Mouse (Mus musculus): ENCODE measurements around the gene Hipk3. TPM values are rescaled to one million over a fixed set of nuclear protein-coding genes. Genes with fewer than 3 reads are reported as not detected.

Gene Hipk3
- polyA plus RNA-seq, 1 experiment: 37.9 TPM

- H3K4me1 ChIP-seq (ENCODE audit: control insufficient read depth, insufficient read depth, low read length): peaks cover 2% of the 10 kb centered on the region; the same call in 1 of the 2 replicates
- H3K4me3 ChIP-seq (ENCODE audit: insufficient read depth, low read length): no peak overlapping the region
- H3K27ac ChIP-seq (ENCODE audit: insufficient read depth, low read length): no peak overlapping the region
- TF ChIP-seq POLR2A (IDR thresholded peaks at IDR 0.05; ENCODE audit: extremely low read depth, insufficient read depth, low read length): no peak
- TF ChIP-seq CTCF (IDR thresholded peaks at IDR 0.05; ENCODE audit: extremely low read depth, insufficient read depth, low read length): no peak
Measured at GRCm38 (mm10) chr2:104430566-104430965, 63.7 kb downstream of the Hipk3 start.

- H3K4me3 ChIP-seq (ENCODE audit: insufficient read depth, low read length): no peak overlapping the region
Measured at GRCm38 (mm10) chr2:104426112-104426511, 68.1 kb downstream of the Hipk3 start.

GRCm38 (mm10) chr2:104422230-104422629 is 72.0 kb downstream of the Hipk3 start:
- Histone ChIP-seq H3K4me1 (ENCODE audit: control insufficient read depth, insufficient read depth, low read length) (peaks cover under 1% of the 10 kb centered on the region; the same call in 1 of the 2 replicates), H3K4me3 (ENCODE audit: insufficient read depth, low read length) (no peak overlapping the region), H3K27ac (ENCODE audit: insufficient read depth, low read length) (no peak overlapping the region)
- TF ChIP-seq CTCF (IDR thresholded peaks at IDR 0.05; ENCODE audit: extremely low read depth, insufficient read depth, low read length): no peak
- TF ChIP-seq POLR2A (IDR thresholded peaks at IDR 0.05; ENCODE audit: extremely low read depth, insufficient read depth, low read length): no peak

More at GRCm38 (mm10) chr2:104426112-104426511, 68.1 kb downstream of the Hipk3 start:
- no peak for TF ChIP-seq CTCF (IDR thresholded peaks at IDR 0.05; ENCODE audit: extremely low read depth, insufficient read depth, low read length)
- TF ChIP-seq POLR2A (IDR thresholded peaks at IDR 0.05; ENCODE audit: extremely low read depth, insufficient read depth, low read length): no peak
- H3K4me1 ChIP-seq (ENCODE audit: control insufficient read depth, insufficient read depth, low read length): peaks cover 2% of the 10 kb centered on the region; the same call in 1 of the 2 replicates
- no peak overlapping the region for H3K27ac ChIP-seq (ENCODE audit: insufficient read depth, low read length)

- H3K27ac ChIP-seq (ENCODE audit: insufficient read depth, low read length): no peak overlapping the region
- H3K4me1 ChIP-seq (ENCODE audit: control insufficient read depth, insufficient read depth, low read length): no peaks in the 10 kb centered on the region
- TF ChIP-seq POLR2A (IDR thresholded peaks at IDR 0.05; ENCODE audit: extremely low read depth, insufficient read depth, low read length) (no peak), CTCF (IDR thresholded peaks at IDR 0.05; ENCODE audit: extremely low read depth, insufficient read depth, low read length) (no peak)
Measured at GRCm38 (mm10) chr2:104420805-104421204, 73.4 kb downstream of the Hipk3 start.

GRCm38 (mm10) chr2:104419999-104420398 is 74.2 kb downstream of the Hipk3 start:
- no peak overlapping the region for H3K4me3 ChIP-seq (ENCODE audit: insufficient read depth, low read length)
- no peak for TF ChIP-seq CTCF (IDR thresholded peaks at IDR 0.05; ENCODE audit: extremely low read depth, insufficient read depth, low read length)
- TF ChIP-seq POLR2A (IDR thresholded peaks at IDR 0.05; ENCODE audit: extremely low read depth, insufficient read depth, low read length): no peak
- H3K4me1 ChIP-seq (ENCODE audit: control insufficient read depth, insufficient read depth, low read length): no peaks in the 10 kb centered on the region
- no peak overlapping the region for H3K27ac ChIP-seq (ENCODE audit: insufficient read depth, low read length)

More at GRCm38 (mm10) chr2:104420805-104421204, 73.4 kb downstream of the Hipk3 start:
- H3K4me3 ChIP-seq (ENCODE audit: insufficient read depth, low read length): no peak overlapping the region

GRCm38 (mm10) chr2:104419411-104419810 is 74.8 kb downstream of the Hipk3 start:
- TF ChIP-seq POLR2A (IDR thresholded peaks at IDR 0.05; ENCODE audit: extremely low read depth, insufficient read depth, low read length) (no peak), CTCF (IDR thresholded peaks at IDR 0.05; ENCODE audit: extremely low read depth, insufficient read depth, low read length) (no peak)
- no peak overlapping the region for H3K27ac ChIP-seq (ENCODE audit: insufficient read depth, low read length)
- H3K4me1 ChIP-seq (ENCODE audit: control insufficient read depth, insufficient read depth, low read length): no peaks in the 10 kb centered on the region
- no peak overlapping the region for H3K4me3 ChIP-seq (ENCODE audit: insufficient read depth, low read length)

GRCm38 (mm10) chr2:104413011-104413410 is 81.2 kb downstream of the Hipk3 start:
- H3K4me3 ChIP-seq (ENCODE audit: insufficient read depth, low read length): no peak overlapping the region
- H3K27ac ChIP-seq (ENCODE audit: insufficient read depth, low read length): peak overlapping the region; percentile 38; the same call in 1 of the 2 replicates
- TF ChIP-seq CTCF (IDR thresholded peaks at IDR 0.05; ENCODE audit: extremely low read depth, insufficient read depth, low read length) (no peak), POLR2A (IDR thresholded peaks at IDR 0.05; ENCODE audit: extremely low read depth, insufficient read depth, low read length) (no peak)

GRCm38 (mm10) chr2:104412496-104412895 is 81.8 kb downstream of the Hipk3 start:
- TF ChIP-seq CTCF (IDR thresholded peaks at IDR 0.05; ENCODE audit: extremely low read depth, insufficient read depth, low read length): no peak
- TF ChIP-seq POLR2A (IDR thresholded peaks at IDR 0.05; ENCODE audit: extremely low read depth, insufficient read depth, low read length): no peak
- H3K4me3 ChIP-seq (ENCODE audit: insufficient read depth, low read length): no peak overlapping the region
- H3K27ac ChIP-seq (ENCODE audit: insufficient read depth, low read length): no peak overlapping the region
- peaks cover 10% of the 10 kb centered on the region for H3K4me1 ChIP-seq (ENCODE audit: control insufficient read depth, insufficient read depth, low read length)

More at GRCm38 (mm10) chr2:104413011-104413410, 81.2 kb downstream of the Hipk3 start:
- peaks cover 7% of the 10 kb centered on the region for H3K4me1 ChIP-seq (ENCODE audit: control insufficient read depth, insufficient read depth, low read length)

- Histone ChIP-seq H3K27ac (ENCODE audit: insufficient read depth, low read length) (no peak overlapping the region), H3K4me3 (ENCODE audit: insufficient read depth, low read length) (no peak overlapping the region; the same call in 1 of the 2 replicates), H3K4me1 (ENCODE audit: control insufficient read depth, insufficient read depth, low read length) (peaks cover 12% of the 10 kb centered on the region)
- TF ChIP-seq POLR2A (IDR thresholded peaks at IDR 0.05; ENCODE audit: extremely low read depth, insufficient read depth, low read length) (no peak), CTCF (IDR thresholded peaks at IDR 0.05; ENCODE audit: extremely low read depth, insufficient read depth, low read length) (no peak)
Measured at GRCm38 (mm10) chr2:104411806-104412205, 82.4 kb downstream of the Hipk3 start.

GRCm38 (mm10) chr2:104410963-104411545 is 83.2 kb downstream of the Hipk3 start, which contains the start of gene D430041D05Rik:
Gene D430041D05Rik (minus strand): TSS chr2:104411013.
- Histone ChIP-seq H3K27ac (ENCODE audit: insufficient read depth, low read length) (peak within 1 kb of the TSS; percentile 20), H3K4me1 (ENCODE audit: control insufficient read depth, insufficient read depth, low read length) (peaks cover 15% of the 10 kb centered on the region), H3K4me3 (ENCODE audit: insufficient read depth, low read length) (peak within 1 kb of the TSS; percentile 73)
- TF ChIP-seq POLR2A (IDR thresholded peaks at IDR 0.05; ENCODE audit: extremely low read depth, insufficient read depth, low read length): no peak
- no peak for TF ChIP-seq CTCF (IDR thresholded peaks at IDR 0.05; ENCODE audit: extremely low read depth, insufficient read depth, low read length)

All from cortical plate, adult 2 months (tissue).